Mouse (Mus musculus) CH12.LX (cell line): ENCODE measurements around the gene Cchcr1. TPM values are rescaled to one million over a fixed set of nuclear protein-coding genes. Genes with fewer than 3 reads are reported as not detected.
"Not testable (repeated sequence)": the region's sequence is repeated elsewhere in the genome, so short reads cannot be mapped to it uniquely, and the experiment has no call there.

ENCODE experiments used
- DNase-seq: peaks from one replicate; pipeline ENCODE4 v3.0.0-alpha.2; 2013; ENCODE audit errors: extremely low read depth
- H3K27ac ChIP-seq: 2 replicates; pipeline ENCODE4 v1.5.1; 2012; ENCODE audit warnings: low read depth, mild to moderate bottlenecking, control low read depth, moderate library complexity; ENCODE audit not compliant: insufficient read depth
- H3K27me3 ChIP-seq: replicated peaks from 2 replicates; pipeline ENCODE3; 2012; ENCODE audit warnings: inconsistent platforms
- H3K36me3 ChIP-seq, 2 experiments: replicated peaks in 1 of 2; 2 replicates each; pipeline versions ENCODE3 to v1.6.1; 2012; ENCODE audit warnings: inconsistent platforms in 1 of 2, low read length in 1 of 2, mild to moderate bottlenecking in 1 of 2, mixed read lengths in 1 of 2, moderate library complexity in 1 of 2; ENCODE audit not compliant: control insufficient read depth in 1 of 2, insufficient read depth in 1 of 2
- H3K4me1 ChIP-seq, 2 experiments: 2 replicates each; pipeline ENCODE4 v1.6.1; 2012; ENCODE audit warnings: inconsistent platforms in 1 of 2, moderate library complexity in 1 of 2; ENCODE audit not compliant: insufficient read depth in 2 of 2, control insufficient read depth in 1 of 2
- H3K4me2 ChIP-seq: 2 replicates; pipeline ENCODE4 v1.6.1; 2012; ENCODE audit warnings: low read depth, mild to moderate bottlenecking, control low read depth; ENCODE audit not compliant: poor library complexity, insufficient read depth, severe bottlenecking
- H3K4me3 ChIP-seq, 3 experiments: fragments of 150-350 bp in 1 of 3; sonication (generic) in 1 of 3; replicated peaks in 1 of 3; 2 replicates each; pipeline versions ENCODE3 to v1.5.1; 2011 to 2012; ENCODE audit warnings: low read depth in 2 of 3, low read length in 2 of 3, mild to moderate bottlenecking in 2 of 3, moderate library complexity in 2 of 3, control low read depth in 1 of 3, improper control_type of control experiment in 1 of 3, inconsistent platforms in 1 of 3, mixed read lengths in 1 of 3; ENCODE audit not compliant: poor library complexity in 1 of 3
- H3K79me2 ChIP-seq: replicated peaks from 2 replicates; pipeline ENCODE4 v1.6.1; 2012; ENCODE audit warnings: mild to moderate bottlenecking, moderate library complexity; ENCODE audit not compliant: control insufficient read depth, poor library complexity, insufficient read depth, severe bottlenecking; ENCODE audit errors: extremely low read depth
- H3K9ac ChIP-seq: 2 replicates; pipeline ENCODE4 v1.6.1; 2012; ENCODE audit warnings: low read depth, mild to moderate bottlenecking, control low read depth, moderate library complexity; ENCODE audit not compliant: insufficient read depth
- H3K9me3 ChIP-seq: replicated peaks from 2 replicates; pipeline ENCODE3; 2012; ENCODE audit warnings: low read length, inconsistent platforms, mixed read lengths
- BHLHE40 ChIP-seq: IDR thresholded peaks from 2 replicates; pipeline ENCODE4 v1.6.1; 2011; ENCODE audit warnings: mild to moderate bottlenecking, low read depth, low read length, improper control_type of control experiment
- CHD1 ChIP-seq: IDR thresholded peaks from 2 replicates; pipeline ENCODE4 v1.6.1; 2012; ENCODE audit warnings: low read depth, low read length, improper control_type of control experiment, inconsistent platforms
- E2F4 ChIP-seq: IDR thresholded peaks from 2 replicates; pipeline ENCODE4 v1.6.1; 2011; ENCODE audit warnings: low read depth, low read length, improper control_type of control experiment; ENCODE audit not compliant: insufficient replicate concordance
- JUN ChIP-seq: IDR thresholded peaks from 2 replicates; pipeline ENCODE4 v1.6.1; 2011; ENCODE audit warnings: low read depth, mild to moderate bottlenecking, low read length, improper control_type of control experiment, moderate library complexity; ENCODE audit not compliant: insufficient read depth
- JUND ChIP-seq: conservative IDR thresholded peaks from 2 replicates; pipeline ENCODE4 v1.6.1; 2011; ENCODE audit warnings: low read depth, low read length, improper control_type of control experiment
- KAT2A ChIP-seq: IDR thresholded peaks from 2 replicates; pipeline ENCODE4 v1.6.1; 2012; ENCODE audit warnings: low read length, improper control_type of control experiment, inconsistent platforms; ENCODE audit not compliant: insufficient replicate concordance
- MXI1 ChIP-seq: IDR thresholded peaks from 2 replicates; pipeline ENCODE4 v1.6.1; 2011; ENCODE audit warnings: mild to moderate bottlenecking, low read depth, low read length, improper control_type of control experiment
- NELFE ChIP-seq: IDR thresholded peaks from 2 replicates; pipeline ENCODE4 v1.6.1; 2011; ENCODE audit warnings: low read depth, low read length, improper control_type of control experiment
- PAX5 ChIP-seq: IDR thresholded peaks from 2 replicates; pipeline ENCODE4 v1.6.1; 2012; ENCODE audit warnings: low read length, inconsistent platforms, mixed read lengths
- SIN3A ChIP-seq: IDR thresholded peaks from 2 replicates; pipeline ENCODE4 v1.6.1; 2012; ENCODE audit warnings: low read length, improper control_type of control experiment, inconsistent platforms
- TBP ChIP-seq: conservative IDR thresholded peaks from 2 replicates; pipeline ENCODE4 v1.6.1; 2011; ENCODE audit warnings: low read depth, low read length, improper control_type of control experiment
- ZMIZ1 ChIP-seq: IDR thresholded peaks from 2 replicates; pipeline ENCODE4 v1.6.1; 2012; ENCODE audit warnings: low read depth, mild to moderate bottlenecking, inconsistent platforms, low read length, improper control_type of control experiment
- ZNF384 ChIP-seq: IDR thresholded peaks from 2 replicates; pipeline ENCODE4 v1.6.1; 2012; ENCODE audit warnings: low read depth, low read length, improper control_type of control experiment, inconsistent platforms
- dilution Hi-C: fragments of 300-500 bp; cut with MboI; formaldehyde crosslinking; loops from 2 replicates; pipeline ENCODE4 v1.14.3; 2020; ENCODE audit warnings: low sequenced_read_pairs; ENCODE audit not compliant: extremely low pct_unique_long_range_greater_than_20kb, extremely low pct_ligation_motif_present
- in situ Hi-C: fragments of 300-500 bp; cut with MboI; formaldehyde crosslinking; loops from 3 replicates; pipeline ENCODE4 v1.14.3; 2019; ENCODE audit warnings: low sequenced_read_pairs, low pct_ligation_motif_present, low pct_unique_long_range_greater_than_20kb, mixed read lengths
- polyA plus RNA-seq: library from polyadenylated mRNA; unstranded; fragments of >175 nt; gene quantifications from 2 replicates; pipeline ENCODE4 v1.2.1, GENCODE M21; 2012; ENCODE audit warnings: low read depth; ENCODE audit not compliant: insufficient read length
- total RNA-seq, 2 experiments: library from RNA; depleted of rRNA; stranded (reverse); fragments of 300-350 nt in 1 of 2; fragments of >200 nt in 1 of 2; gene quantifications; 2 replicates each; pipeline ENCODE4 v1.2.3; 2012 to 2014

The Cchcr1 gene
- total and polyA plus RNA-seq, 3 experiments: 5.2 to 13.0 (median 11.3) TPM

GRCm38 (mm10) chr17:35468936-35469335 is 48.0 kb upstream of the Cchcr1 start:
- H3K9ac ChIP-seq, H3K27me3 ChIP-seq, DNase-seq, H3K36me3 ChIP-seq, H3K4me3 ChIP-seq, H3K4me1 ChIP-seq, H3K79me2 ChIP-seq, dilution Hi-C loops, H3K9me3 ChIP-seq, H3K4me2 ChIP-seq, H3K27ac ChIP-seq: not testable (repeated sequence)
- in situ Hi-C loops: loop anchor here (25.0 kb wide), 1 partner anchor 1482 kb away; no protein-coding TSS in a partner anchor

GRCm38 (mm10) chr17:35469842-35470751 is 46.8 kb upstream of the Cchcr1 start, which contains the start of gene H2-Q10:
Gene H2-Q10, plus strand, starts transcription at chr17:35470089.
- H3K4me3 ChIP-seq: peak within 1 kb of the TSS in 2 of 3 experiments; percentile 33 to 45
- DNase-seq: no peak
- H3K9ac ChIP-seq: no peak within 1 kb of the TSS
- H3K27me3 ChIP-seq: peaks cover 7% of the 10 kb centered on the region
- H3K79me2 ChIP-seq: no peaks in the 10 kb centered on the region
- no peaks in the 10 kb centered on the region for H3K9me3 ChIP-seq
- peaks cover 2 to 4% of the 10 kb centered on the region in 2 experiments; a peak in 3 of 4 replicates for H3K4me1 ChIP-seq
- dilution Hi-C loops (no loop called here), in situ Hi-C loops (loop anchor here (25.0 kb wide), 1 partner anchor 1483 kb away; no protein-coding TSS in a partner anchor)
- no peak for TF ChIP-seq SIN3A
- TF ChIP-seq TBP: no peak
- TF ChIP-seq E2F4: no peak
- TF ChIP-seq PAX5: no peak
- no peak for TF ChIP-seq KAT2A
- TF ChIP-seq ZMIZ1: no peak
- no peak for TF ChIP-seq MXI1
- TF ChIP-seq CHD1: no peak
- no peak for TF ChIP-seq NELFE
- no peak for TF ChIP-seq ZNF384
- no peak for TF ChIP-seq BHLHE40
- no peak for TF ChIP-seq JUND
- TF ChIP-seq JUN: no peak
- no peak within 1 kb of the TSS for H3K27ac ChIP-seq
- H3K36me3 ChIP-seq: no peaks in the 10 kb centered on the region
- H3K4me2 ChIP-seq: peak within 1 kb of the TSS; percentile 34
